Mouse (Mus musculus): Measurements from ENCODE around the gene Iqgap2.

Gene Iqgap2

DNA sequence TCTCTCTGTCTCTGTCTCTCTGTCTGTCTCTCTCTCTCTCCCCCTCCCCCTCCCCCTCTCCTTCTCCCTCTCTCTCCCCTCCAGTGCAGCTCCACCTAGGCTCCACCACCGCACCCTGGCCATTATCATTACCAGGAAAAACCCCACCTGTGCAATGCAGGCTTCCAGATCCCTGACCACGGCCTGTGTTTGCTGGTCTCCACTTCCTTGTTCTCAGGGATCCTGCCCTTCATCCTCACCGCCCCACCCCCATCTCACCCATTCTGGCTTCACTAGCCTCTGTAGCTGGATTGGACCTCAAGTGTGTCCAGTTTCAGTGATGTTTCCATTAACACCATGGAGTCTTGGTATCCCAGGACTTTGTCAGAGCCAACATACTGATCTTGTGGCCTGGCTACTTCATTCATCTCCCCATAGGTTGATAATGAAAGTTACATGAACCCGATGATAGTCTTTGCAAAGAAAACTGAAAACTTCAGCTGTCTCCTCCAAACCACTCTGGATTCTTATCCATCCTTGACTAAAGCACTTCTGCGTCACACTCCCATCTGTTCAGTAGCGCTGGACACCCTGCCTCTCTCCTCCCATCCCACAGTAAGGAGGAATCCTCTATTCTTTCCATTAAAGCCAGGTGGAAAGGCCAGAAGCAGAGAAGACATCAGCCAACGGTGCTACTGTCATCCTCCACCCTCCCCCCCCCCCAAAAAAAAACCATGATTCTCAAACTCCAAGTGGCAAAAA lies 62.1 kb downstream of the Iqgap2 start:
- DNase-seq (ENCODE audit: low read depth), result no peak

- peak; percentile 32 for DNase-seq (ENCODE audit: low read depth)
Measured at GRCm38 (mm10) chr13:95828616-95829015, 63.1 kb downstream of the Iqgap2 start.

- DNase-seq (ENCODE audit: low read depth), result no peak
Measured at GRCm38 (mm10) chr13:95826178-95826577, 65.5 kb downstream of the Iqgap2 start.

GRCm38 (mm10) chr13:95822918-95823317 lies 68.8 kb downstream of the Iqgap2 start:
- DNase-seq (ENCODE audit: low read depth), result no peak

- peak; percentile 38 for DNase-seq (ENCODE audit: low read depth)
Measured at GRCm38 (mm10) chr13:95820071-95820470, 71.7 kb downstream of the Iqgap2 start.

GRCm38 (mm10) chr13:95818941-95819340 lies 72.8 kb downstream of the Iqgap2 start:
- DNase-seq (ENCODE audit: low read depth), result no peak

GRCm38 (mm10) chr13:95813643-95814042 lies 78.1 kb downstream of the Iqgap2 start:
- peak; percentile 72 for DNase-seq (ENCODE audit: low read depth)

DNA sequence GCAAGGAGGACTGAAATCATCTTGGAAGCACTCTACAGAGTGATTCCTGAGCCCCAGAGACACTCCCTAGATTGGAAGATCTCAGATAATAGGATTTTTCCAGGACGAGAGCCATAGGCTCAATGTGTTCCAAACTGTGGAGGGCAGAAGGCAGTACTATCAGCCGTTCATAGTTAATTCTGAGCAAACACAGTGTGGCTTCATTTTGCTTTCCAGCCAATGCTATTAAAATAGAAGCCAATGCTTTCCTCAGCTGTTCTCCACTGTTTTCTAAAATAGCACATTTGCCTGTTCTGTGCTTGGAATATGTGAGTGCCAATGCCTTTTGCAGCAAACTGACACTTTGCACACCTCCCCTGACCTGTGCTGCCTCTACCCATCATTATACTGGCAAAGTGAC lies 80.9 kb downstream of the Iqgap2 start:
- DNase-seq (ENCODE audit: low read depth), result no peak

- no peak for DNase-seq (ENCODE audit: low read depth)
Measured at GRCm38 (mm10) chr13:95807106-95807750, 84.5 kb downstream of the Iqgap2 start.

DNA sequence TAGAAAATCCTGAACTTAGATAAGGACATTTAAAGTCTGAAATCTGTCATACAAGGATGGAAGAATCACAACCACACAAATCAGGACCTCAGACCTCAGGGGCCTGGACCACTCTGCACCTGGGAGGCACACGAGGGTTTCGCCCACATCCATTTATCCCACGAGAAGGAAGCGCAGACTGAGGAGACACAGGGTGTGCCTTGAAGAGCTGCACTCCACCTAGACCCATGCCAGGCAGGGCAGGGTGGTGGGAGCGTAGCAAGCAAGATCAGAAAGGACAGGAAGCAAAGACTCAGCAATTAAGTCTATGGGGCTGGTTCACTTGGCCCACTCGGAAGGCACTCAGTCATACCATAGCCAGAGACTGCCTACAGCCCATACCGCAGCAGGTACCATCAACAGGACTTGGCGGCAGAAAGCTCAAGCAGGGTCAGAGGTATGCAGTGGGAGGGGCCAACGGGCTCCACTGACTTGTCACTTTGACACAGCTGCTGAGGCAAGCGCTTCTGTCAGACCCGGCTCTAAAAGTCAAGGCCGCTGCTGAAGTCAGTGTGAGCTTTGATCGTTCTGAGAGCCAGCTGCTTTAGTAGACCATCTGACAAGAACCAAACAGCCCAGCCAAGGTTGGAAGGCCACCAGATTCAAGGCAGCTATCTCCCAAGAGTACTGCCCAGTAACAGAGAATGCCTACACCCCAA lies 86.1 kb downstream of the Iqgap2 start:
- no peak for DNase-seq (ENCODE audit: low read depth)

- no peak for DNase-seq (ENCODE audit: low read depth)
Measured at GRCm38 (mm10) chr13:95804113-95804512, 87.6 kb downstream of the Iqgap2 start.

DNA sequence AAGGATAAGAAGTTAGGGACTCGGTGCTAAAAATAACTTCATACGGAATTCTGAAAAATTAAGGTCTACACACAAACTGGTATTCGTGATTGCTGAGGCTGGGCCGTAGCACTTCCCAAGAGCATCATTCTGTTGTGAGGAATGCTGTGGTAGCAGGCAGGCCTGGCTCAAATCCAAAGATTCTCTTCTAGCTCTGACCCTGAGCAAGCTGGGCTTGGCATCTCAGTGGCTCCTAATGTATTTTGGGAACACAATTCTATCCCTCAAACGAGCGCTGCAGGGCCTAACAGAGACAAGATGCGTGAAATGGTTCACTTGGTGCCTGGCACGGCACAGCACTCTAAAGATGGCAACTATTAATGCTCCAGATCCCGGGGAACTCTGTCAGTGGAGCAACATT lies 90.8 kb downstream of the Iqgap2 start:
- DNase-seq (ENCODE audit: low read depth), result no peak

GRCm38 (mm10) chr13:95799322-95799721 lies 92.4 kb downstream of the Iqgap2 start:
- DNase-seq (ENCODE audit: low read depth), result peak; percentile 25

DNA sequence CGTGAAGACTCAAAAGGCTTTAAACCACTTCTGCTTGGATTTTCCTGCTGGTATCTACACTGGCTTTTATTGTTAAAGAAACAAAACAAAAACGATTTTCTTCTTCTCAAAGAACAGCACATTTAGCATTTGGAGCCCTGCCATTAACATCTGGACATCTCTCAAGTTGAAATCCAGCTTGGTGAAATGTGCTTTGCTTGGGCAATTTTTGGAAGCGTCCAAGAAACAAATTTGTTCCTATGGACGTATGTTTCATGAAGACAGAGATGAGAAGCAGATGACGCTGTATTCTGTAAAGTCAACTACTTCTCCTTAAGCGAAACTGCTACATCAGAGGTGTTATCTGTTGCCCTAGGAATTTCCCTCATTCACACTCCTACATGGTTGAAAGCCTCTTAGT lies 93.0 kb downstream of the Iqgap2 start:
- DNase-seq (ENCODE audit: low read depth), result no peak

- no peak for DNase-seq (ENCODE audit: low read depth)
Measured at GRCm38 (mm10) chr13:95797530-95797929, 94.2 kb downstream of the Iqgap2 start.

DNA sequence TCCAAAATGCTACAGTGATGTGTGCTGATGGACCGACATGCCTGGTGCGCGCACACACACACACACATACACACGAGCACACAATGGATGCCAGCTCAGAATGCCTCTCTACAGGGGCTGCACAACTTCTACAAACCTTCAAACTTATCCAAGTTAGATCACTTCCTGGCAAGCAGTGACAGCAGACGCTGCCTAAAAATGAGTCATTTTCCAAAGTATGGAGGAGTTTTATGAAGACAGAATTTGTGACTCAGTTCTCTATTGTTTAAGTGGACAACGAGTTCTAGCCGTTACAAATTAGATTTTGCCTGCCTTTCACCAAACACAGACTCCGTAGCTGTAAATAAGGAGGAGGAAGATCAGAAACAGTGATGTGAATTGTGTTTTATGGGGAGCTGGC lies 97.4 kb downstream of the Iqgap2 start:
- peak; percentile 77 for DNase-seq (ENCODE audit: low read depth)

DNA sequence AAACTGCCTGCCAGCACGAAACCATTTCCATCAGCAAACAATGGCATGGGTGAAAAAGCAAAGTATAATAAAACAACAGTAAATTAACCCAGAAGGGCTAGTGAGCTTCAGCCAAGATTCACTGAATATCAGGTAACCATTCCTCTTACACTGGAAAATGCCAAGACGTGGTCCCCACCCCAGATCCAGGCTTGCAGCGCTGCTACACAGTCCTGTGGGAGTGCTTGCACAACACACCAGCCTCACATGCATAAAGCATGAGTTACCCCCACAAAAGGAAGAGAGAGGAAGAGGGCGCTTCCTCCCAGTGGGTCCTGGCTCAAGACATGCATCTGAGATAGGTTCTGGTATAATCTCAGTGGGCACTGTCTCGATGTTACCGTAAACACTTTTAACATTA lies 100.8 kb downstream of the Iqgap2 start:
- DNase-seq (ENCODE audit: low read depth), result peak; percentile 62

GRCm38 (mm10) chr13:95788631-95789376 lies 102.9 kb downstream of the Iqgap2 start:
- DNase-seq (ENCODE audit: low read depth), result peak; percentile 96

- DNase-seq (ENCODE audit: low read depth), result peak; percentile 33
Measured at GRCm38 (mm10) chr13:95782969-95783332, 108.8 kb downstream of the Iqgap2 start.

GRCm38 (mm10) chr13:95782311-95782968 lies 109.3 kb downstream of the Iqgap2 start:
- no peak for DNase-seq (ENCODE audit: low read depth)

GRCm38 (mm10) chr13:95780038-95780437 lies 111.7 kb downstream of the Iqgap2 start:
- no peak for DNase-seq (ENCODE audit: low read depth)

GRCm38 (mm10) chr13:95779261-95779660 lies 112.5 kb downstream of the Iqgap2 start:
- peak; percentile 55 for DNase-seq (ENCODE audit: low read depth)

Measured in 416B (cell line).